Mouse (Mus musculus) midbrain, postnatal 0 days (tissue): ENCODE results near the gene Nupl1. TPM values are rescaled to one million over a fixed set of nuclear protein-coding genes. Genes with fewer than 3 reads are reported as not detected.

Source experiments
- ATAC-seq: fragments of 200-750 bp; cut with Nextera tagmentation; 2 replicates; pipeline ENCODE4 v1.8.0; 2017; ENCODE audit warnings: moderate number of reproducible peaks, mild to moderate bottlenecking, moderate TSS enrichment, moderate library complexity; ENCODE audit not compliant: low FRiP score
- DNase-seq: peaks from one replicate; pipeline ENCODE4 v3.0.0-alpha.2; 2015; ENCODE audit warnings: low spot score
- H3K27ac ChIP-seq: fragments of 300-500 bp; sonication (generic); 2 replicates; pipeline ENCODE4 v1.5.1; 2014; ENCODE audit warnings: low read depth, mild to moderate bottlenecking, low read length, mixed read lengths
- H3K27me3 ChIP-seq: fragments of 300-500 bp; sonication (generic); 2 replicates; pipeline ENCODE4 v1.6.1; 2014; ENCODE audit warnings: low read length, control low read depth, mixed read lengths; ENCODE audit not compliant: insufficient read depth
- H3K36me3 ChIP-seq: fragments of 300-500 bp; sonication (generic); 2 replicates; pipeline ENCODE4 v1.6.1; 2014; ENCODE audit warnings: low read length, control low read depth, mixed read lengths; ENCODE audit not compliant: insufficient read depth
- H3K4me1 ChIP-seq: fragments of 300-500 bp; sonication (generic); 2 replicates; pipeline ENCODE4 v1.6.1; 2014; ENCODE audit warnings: mild to moderate bottlenecking, control low read depth, antibody characterized with exemption, low read length, mixed read lengths; ENCODE audit not compliant: insufficient read depth
- H3K4me2 ChIP-seq: fragments of 300-500 bp; sonication (generic); 2 replicates; pipeline ENCODE4 v1.6.1; 2014; ENCODE audit warnings: low read depth, mild to moderate bottlenecking, low read length, mixed read lengths; ENCODE audit not compliant: poor library complexity, severe bottlenecking
- H3K4me3 ChIP-seq: fragments of 300-500 bp; sonication (generic); 2 replicates; pipeline ENCODE4 v1.5.1; 2014; ENCODE audit warnings: low read depth, mild to moderate bottlenecking, low read length, moderate library complexity
- H3K9ac ChIP-seq: fragments of 300-500 bp; sonication (generic); replicated peaks from 2 replicates; pipeline ENCODE4 v1.6.1; 2014; ENCODE audit warnings: mild to moderate bottlenecking, low read length, moderate library complexity, mixed read lengths; ENCODE audit not compliant: poor library complexity, severe bottlenecking
- H3K9me3 ChIP-seq: fragments of 300-500 bp; sonication (generic); 2 replicates; pipeline ENCODE4 v1.6.1; 2016; ENCODE audit warnings: low read length, control low read depth
- CTCF ChIP-seq: IDR thresholded peaks from 2 replicates; pipeline ENCODE4 v1.5.1; 2016; ENCODE audit warnings: antibody characterized with exemption, mild to moderate bottlenecking
- WGBS: fragments of 180-500 bp; shearing (Covaris S2); extraction: QIAGEN DNeasy Blood & Tissue Kit; methylation state at CpG from one replicate; pipeline ENCODE4 v1.1.7; 2014; 5-methylcytosine and 5-hydroxymethylcytosine counted together
- polyA plus RNA-seq: library from polyadenylated mRNA; unstranded; fragments of >200 nt; fragmentation: Nextera tagmentation; extraction: Ambion mirVana; gene quantifications from 2 replicates; pipeline ENCODE4 v1.2.1, GENCODE M21; 2015
- total RNA-seq: library from RNA; depleted of rRNA; stranded (reverse); fragments of >200 nt; gene quantifications from 2 replicates; pipeline ENCODE4 v1.2.3, GENCODE M21; 2014

Gene Nupl1
- total and polyA plus RNA-seq, 2 experiments from 2014 or later = 0.16 TPM; not detected in 1

- no peak overlapping the region for H3K4me3 ChIP-seq
- ATAC-seq = no peak
Measured at GRCm38 (mm10) chr14:60262316-60262715, 11.1 kb upstream of the Nupl1 start.

GRCm38 (mm10) chr14:60257851-60258250 lies 6.6 kb upstream of the Nupl1 start:
- H3K27ac ChIP-seq = no peak overlapping the region
- no peak for ATAC-seq
- no peaks in the 10 kb centered on the region for H3K27me3 ChIP-seq
- H3K36me3 ChIP-seq = no peaks in the 10 kb centered on the region
- TF ChIP-seq CTCF = no peak
- DNase-seq = no peak
- 93% methylated on average over 1 of the region's 1 CpGs for WGBS
- no peaks in the 10 kb centered on the region for H3K4me1 ChIP-seq
- no peak overlapping the region for H3K4me2 ChIP-seq
- H3K4me3 ChIP-seq = no peak overlapping the region
- no peaks in the 10 kb centered on the region for H3K9me3 ChIP-seq
- no peak overlapping the region for H3K9ac ChIP-seq

More at GRCm38 (mm10) chr14:60262316-60262715, 11.1 kb upstream of the Nupl1 start:
- Histone ChIP-seq H3K9ac (no peak overlapping the region), H3K4me2 (no peak overlapping the region), H3K36me3 (no peaks in the 10 kb centered on the region), H3K9me3 (no peaks in the 10 kb centered on the region), H3K27me3 (no peaks in the 10 kb centered on the region), H3K4me1 (no peaks in the 10 kb centered on the region), H3K27ac (no peak overlapping the region)
- WGBS = 72% methylated on average over 7 of the region's 7 CpGs
- TF ChIP-seq CTCF = no peak
- no peak for DNase-seq

- no peak for ATAC-seq
- Histone ChIP-seq H3K4me3 (no peak overlapping the region), H3K27ac (no peak overlapping the region), H3K9ac (no peak overlapping the region), H3K4me1 (no peaks in the 10 kb centered on the region), H3K9me3 (no peaks in the 10 kb centered on the region), H3K36me3 (no peaks in the 10 kb centered on the region), H3K27me3 (no peaks in the 10 kb centered on the region), H3K4me2 (no peak overlapping the region)
- no peak for DNase-seq
- WGBS = 79% methylated on average over 4 of the region's 4 CpGs
- no peak for TF ChIP-seq CTCF
Measured at GRCm38 (mm10) chr14:60257101-60257500, 5.9 kb upstream of the Nupl1 start.

- Histone ChIP-seq H3K36me3 (no peaks in the 10 kb centered on the region), H3K27me3 (no peaks in the 10 kb centered on the region), H3K4me1 (no peaks in the 10 kb centered on the region), H3K27ac (no peak overlapping the region), H3K9me3 (no peaks in the 10 kb centered on the region), H3K4me3 (no peak overlapping the region), H3K9ac (peak overlapping the region; percentile 19; the same call in 1 of the 2 replicates), H3K4me2 (no peak overlapping the region)
- 24% methylated on average over 3 of the region's 3 CpGs for WGBS
- DNase-seq (no peak), ATAC-seq (no peak)
- no peak for TF ChIP-seq CTCF
Measured at GRCm38 (mm10) chr14:60256356-60256755, 5.1 kb upstream of the Nupl1 start.

- no peak for DNase-seq
- no peak for TF ChIP-seq CTCF
- no peaks in the 10 kb centered on the region for H3K27me3 ChIP-seq
- peaks cover 2% of the 10 kb centered on the region; the same call in 1 of the 2 replicates for H3K4me1 ChIP-seq
- no peaks in the 10 kb centered on the region for H3K9me3 ChIP-seq
- no peak overlapping the region for H3K4me2 ChIP-seq
- H3K9ac ChIP-seq = no peak overlapping the region
- H3K27ac ChIP-seq = no peak overlapping the region
- no peak overlapping the region for H3K4me3 ChIP-seq
- ATAC-seq = no peak
- no peaks in the 10 kb centered on the region for H3K36me3 ChIP-seq
Measured at GRCm38 (mm10) chr14:60254774-60255173, 3.5 kb upstream of the Nupl1 start.

- ATAC-seq (no peak), DNase-seq (no peak)
- Histone ChIP-seq H3K9ac (no peak overlapping the region), H3K4me3 (no peak overlapping the region), H3K27me3 (no peaks in the 10 kb centered on the region), H3K27ac (no peak overlapping the region), H3K4me2 (no peak overlapping the region), H3K36me3 (no peaks in the 10 kb centered on the region), H3K4me1 (peaks cover 3% of the 10 kb centered on the region; the same call in 1 of the 2 replicates), H3K9me3 (no peaks in the 10 kb centered on the region)
- no peak for TF ChIP-seq CTCF
- 93% methylated on average over 3 of the region's 3 CpGs for WGBS
Measured at GRCm38 (mm10) chr14:60253466-60253865, 2.2 kb upstream of the Nupl1 start.
